Mouse (Mus musculus): ENCODE measurements around the gene Dclk3.

Dclk3 gene

DNA sequence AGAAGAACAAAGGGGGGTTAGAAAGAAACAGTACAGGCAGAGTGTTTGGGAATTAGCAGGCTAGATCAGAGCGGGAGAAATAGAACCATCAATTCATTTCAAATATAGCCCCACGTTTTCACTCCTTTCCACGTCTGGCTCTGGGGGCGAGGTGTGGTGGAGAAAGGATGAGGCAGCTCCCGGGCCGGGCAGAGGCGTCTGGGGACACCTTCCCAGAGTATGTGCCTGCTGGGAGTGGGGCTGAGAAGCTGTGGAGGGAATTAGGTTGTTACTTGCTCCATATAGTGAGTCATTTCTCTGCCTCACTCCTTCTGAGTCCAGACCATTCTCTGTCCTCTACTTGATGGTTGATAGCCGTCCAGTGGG, 938 bp downstream of the Dclk3 start:
- DNase-seq (ENCODE audit: low spot score in 2 of 2) = peak in 1 of 2 experiments; percentile 27

DNA sequence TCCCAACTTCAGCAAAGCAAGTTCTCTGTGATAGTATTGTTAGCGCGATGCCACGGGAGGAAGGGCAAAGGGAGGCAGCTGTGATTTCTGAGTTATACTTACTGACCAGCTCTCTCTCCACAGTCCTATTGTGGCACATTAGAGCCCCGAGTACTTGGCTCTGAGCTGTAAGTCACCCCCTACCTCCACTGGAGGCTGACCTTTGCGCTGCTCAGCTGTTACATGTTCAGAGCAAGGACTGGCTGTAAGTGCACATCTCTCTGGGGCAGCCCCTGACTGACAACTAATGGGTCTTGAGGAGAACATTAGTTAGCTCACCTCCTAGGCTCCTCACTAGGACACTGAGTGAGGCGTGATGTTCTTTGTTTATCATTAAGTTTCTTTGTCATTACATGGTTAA, 1.6 kb downstream of the Dclk3 start:
- DNase-seq (ENCODE audit: low spot score in 2 of 2) = no peak

DNA sequence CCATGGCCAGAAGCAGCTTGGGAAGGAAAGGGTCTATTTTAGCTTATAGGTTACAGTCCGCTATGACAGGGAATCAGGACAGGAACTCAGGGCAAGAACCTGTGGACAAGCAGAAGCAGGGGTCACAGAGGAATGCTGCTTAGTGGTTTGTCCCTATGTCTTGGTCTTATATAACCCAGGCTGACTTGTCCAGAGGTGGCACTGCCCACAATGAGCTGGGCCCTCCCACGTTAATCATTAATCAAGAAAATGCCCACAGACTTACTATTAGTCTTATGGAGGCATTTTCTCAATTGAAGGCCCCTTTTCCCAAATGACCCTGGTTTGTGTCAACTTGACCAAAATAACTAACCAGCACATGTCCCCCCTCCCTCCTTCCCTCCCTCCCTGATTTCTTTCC, 2.3 kb downstream of the Dclk3 start:
- DNase-seq (ENCODE audit: low spot score in 2 of 2) = no peak

DNA sequence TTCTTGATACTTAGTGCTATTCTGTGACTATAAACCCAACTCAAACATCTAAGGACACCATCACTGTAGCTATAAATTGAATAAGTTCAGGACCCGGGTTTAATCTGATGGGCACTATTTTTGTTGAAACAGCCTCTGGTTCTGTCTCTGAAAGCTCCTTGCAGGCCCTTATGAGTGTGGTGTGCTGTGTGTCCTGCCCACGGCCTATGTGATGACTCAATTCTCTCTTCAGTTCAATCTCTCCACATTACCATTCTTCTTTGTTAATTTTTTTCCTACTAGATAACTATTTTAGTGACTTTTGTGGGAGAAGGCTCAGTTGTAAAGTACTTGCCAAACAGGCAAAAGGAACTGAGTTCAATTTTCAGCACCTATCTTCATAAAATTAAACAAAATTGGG, 7.3 kb downstream of the Dclk3 start:
- no peak for DNase-seq (ENCODE audit: low spot score in 2 of 2)

DNA sequence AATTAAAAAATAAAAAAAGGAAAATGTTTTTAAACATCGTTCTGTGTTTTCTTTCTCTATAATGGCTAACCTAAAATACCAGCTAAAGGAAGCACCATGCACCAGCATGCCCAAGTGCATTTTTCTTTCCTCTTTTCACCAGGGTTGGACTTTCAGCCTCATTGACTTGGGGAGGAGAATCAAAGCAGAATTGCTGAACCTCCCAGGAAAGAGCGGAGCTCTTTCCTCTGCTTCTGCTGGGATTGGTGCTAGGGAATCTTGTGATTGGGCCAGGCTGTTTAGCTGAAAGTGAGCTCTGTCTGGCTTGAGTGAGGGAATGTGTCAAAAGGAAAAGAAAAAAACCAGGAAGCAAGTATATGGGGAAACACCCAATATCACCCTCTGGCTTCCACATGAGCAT, 10.1 kb downstream of the Dclk3 start:
- DNase-seq (ENCODE audit: low spot score in 2 of 2) = no peak

DNA sequence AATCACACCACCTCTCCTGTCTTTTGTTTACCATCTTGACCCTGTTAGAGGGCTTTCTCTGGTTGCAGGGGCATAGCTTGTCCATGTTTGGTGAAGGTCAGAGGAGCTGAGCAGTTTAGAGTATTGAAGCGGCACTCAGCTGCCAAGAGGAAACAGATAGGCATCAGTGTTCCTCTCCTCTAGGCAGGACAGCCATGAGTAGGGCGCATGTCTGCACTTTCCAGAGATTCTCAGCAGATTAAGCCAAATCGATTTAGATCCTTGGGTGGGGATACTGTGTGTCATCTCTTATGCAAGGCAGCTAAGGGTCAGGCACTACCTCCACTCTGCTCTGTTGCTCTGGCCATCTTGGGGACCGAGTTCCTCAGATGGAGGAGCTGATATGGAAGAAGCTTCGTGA, 11.0 kb downstream of the Dclk3 start:
- no peak for DNase-seq (ENCODE audit: low spot score in 2 of 2)

DNA sequence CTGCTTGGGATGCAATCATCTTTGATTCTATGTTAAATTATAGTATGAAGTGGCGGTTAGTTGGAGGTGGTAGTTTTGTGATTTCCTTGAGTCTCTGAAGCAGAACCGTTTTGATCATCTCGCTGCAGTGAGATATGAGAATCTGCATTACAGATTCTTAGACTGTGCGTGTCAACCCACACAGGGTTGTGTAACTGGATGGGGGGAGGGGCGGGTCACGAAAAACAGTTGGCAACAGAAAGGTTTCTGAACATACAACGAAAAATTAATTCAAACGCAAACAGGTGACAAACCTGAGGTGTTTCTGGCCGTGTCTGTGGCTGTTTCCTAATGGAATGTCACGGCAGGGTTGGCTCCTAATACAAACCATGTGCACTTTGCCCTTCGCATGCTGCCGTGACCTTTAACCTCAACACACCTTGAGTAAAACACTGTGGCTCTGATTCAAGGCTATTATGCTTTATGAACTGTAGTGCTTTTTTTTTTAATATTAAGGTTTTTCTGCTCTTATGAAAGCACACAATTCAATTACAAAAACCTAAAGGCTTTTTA, 12.0 kb downstream of the Dclk3 start:
- DNase-seq (ENCODE audit: low spot score in 2 of 2) = no peak

DNA sequence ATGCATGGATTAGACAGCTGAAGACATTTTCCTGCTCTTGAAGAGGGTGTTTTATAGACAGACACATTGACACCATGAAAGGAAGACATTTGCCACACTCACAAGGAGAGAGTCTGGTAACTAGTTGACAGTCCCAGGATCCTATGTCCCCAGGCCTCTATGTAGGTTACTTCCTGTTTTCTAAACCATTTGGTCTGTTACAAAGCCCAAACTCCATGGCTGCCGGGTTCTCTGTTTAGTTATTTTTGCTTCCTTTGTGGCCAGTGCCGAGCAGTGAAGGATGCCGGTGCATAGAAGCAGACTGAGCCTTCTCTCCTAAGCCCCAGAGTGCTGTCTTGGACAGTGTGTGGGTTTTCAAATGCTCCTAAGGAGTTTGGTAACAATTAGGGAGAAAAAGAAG, 15.0 kb downstream of the Dclk3 start:
- DNase-seq (ENCODE audit: low spot score in 2 of 2) = no peak

DNA sequence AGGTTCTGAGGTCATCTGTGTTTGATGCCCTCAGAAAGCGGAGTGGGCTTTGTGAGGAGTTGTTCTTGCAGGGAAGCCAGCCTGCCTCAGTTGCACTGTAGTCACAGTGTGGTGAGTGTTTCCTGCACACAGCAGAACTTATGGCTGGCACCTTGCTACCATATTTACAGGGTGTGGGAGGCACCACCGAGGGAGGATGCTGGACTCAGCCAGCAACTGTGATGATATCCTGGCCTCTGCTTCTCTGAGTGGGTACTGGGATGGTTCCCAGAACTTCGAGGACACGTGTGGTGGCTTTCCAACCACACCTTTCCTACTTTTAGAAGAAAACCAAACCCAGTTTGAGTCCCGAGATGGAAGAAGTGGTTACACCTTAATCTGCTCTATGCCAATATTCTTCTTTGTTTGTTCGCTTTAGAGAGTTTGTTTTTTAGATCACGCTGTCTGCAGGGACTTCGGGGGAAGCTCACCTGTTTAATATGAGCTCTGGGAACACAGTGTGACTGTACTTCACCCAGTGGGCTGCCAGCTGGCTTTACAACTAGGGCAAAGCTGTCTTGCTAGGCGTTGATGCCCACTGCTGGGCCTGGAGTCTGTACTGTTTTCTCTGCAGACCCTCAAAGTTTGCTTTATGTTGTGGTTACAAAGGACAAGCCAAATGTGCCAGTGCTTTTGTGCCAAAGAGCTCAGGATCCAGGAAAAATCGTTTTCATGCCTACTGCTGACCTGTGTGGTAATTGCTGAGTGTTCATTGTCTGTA, 18.5 kb downstream of the Dclk3 start:
- no peak for DNase-seq (ENCODE audit: low spot score in 2 of 2)

DNA sequence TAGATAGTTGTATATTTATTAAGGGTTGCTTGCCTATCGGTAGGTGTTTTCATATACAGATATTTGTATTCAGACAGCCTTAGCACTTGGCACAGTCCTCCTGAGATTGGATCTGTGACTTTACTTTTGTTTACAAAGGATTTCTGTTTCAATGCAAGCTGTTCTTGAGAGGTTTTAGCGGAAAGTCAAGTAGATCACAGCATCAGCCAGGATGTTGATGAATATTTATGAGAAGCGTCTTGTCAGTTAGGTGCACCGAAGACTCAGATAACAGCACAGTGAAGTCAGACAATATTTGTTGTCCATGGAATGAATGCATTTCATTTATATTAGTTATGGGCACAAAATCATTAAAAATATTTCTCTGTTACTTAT, 19.0 kb downstream of the Dclk3 start:
- no peak for DNase-seq (ENCODE audit: low spot score in 2 of 2)

DNA sequence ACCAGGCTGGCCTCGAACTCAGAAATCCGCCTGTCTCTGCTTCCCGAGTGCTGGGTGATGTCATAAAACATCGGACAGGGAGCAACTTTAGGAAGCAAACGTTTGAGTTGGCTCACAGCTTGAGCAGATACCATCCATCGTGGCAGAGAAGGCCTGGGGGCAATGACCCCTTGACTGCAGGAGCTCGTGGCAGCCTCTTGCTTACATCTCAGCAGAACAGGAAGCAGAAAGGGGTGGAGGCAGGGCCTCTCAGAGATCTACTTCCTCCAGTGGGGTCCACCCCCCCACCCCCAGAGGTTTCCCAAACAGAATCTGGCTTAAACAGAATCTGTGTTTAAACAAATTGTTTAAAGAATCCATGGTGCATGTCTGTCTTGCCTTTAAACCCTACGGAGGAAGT, 20.6 kb downstream of the Dclk3 start:
- no peak for DNase-seq (ENCODE audit: low spot score in 2 of 2)

DNA sequence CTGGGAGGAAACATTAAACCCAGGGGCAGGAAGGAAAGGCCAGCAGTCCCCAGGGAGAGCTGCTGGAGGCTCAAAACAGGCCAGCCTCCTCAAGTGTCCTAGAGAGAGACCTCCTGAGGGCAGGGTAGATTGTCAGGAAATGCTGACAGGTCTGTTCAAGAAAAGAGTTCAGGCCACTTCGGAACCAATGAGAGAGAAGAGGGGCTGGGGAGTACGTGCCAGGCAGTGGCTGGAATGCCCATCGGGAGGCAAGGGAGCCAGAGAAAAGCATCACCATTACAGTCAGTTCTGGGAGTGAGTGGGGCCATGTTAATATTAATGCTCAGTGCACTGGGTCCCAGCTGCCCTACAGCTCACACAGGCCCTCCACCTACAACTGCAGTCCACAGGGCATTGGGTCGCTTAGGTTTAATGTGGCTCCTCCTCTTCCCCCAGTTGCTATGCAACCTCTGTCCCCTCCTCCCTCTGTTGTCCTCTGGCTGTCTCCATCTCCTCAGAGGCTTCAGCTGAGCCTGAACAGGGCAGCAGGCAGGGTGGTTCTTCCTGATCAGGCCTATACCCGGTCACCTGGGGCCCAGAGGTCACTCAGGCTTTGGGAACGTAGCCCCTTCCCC, 21.4 kb downstream of the Dclk3 start:
- DNase-seq (ENCODE audit: low spot score in 2 of 2) = no peak

DNA sequence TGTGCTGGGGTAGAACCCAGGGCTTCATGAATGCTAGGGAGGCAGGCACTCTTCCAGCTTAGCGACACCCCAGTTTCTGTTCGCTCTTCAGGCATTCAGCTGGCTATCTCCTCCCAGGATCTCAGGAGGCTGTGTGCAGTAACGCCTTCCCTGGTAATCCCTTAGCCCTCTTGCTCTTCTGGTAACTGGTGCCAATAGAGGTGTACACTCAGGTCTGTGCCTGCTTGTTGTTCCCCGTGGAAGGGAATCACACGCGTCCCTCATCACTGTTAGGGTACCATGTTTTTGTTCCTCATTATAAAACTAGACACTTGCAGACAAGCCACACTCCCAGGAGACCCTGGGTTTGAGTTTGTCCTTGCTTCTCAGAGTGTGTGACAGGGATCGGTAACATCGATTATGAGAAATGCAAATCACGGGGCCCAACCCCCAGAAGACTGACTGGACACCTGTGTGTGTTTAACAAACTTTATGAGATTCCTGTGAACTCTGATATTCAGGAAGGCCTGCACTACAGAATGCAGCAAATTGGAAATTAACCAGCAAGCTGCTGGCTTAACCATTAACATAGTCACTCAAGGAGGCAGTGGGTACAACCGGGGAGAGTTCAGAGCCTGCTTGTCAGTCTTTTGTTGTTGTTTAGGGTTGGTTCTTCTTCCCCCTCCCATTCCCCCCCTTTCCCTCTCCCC, 22.7 kb downstream of the Dclk3 start:
- no peak for DNase-seq (ENCODE audit: low spot score in 2 of 2)

DNA sequence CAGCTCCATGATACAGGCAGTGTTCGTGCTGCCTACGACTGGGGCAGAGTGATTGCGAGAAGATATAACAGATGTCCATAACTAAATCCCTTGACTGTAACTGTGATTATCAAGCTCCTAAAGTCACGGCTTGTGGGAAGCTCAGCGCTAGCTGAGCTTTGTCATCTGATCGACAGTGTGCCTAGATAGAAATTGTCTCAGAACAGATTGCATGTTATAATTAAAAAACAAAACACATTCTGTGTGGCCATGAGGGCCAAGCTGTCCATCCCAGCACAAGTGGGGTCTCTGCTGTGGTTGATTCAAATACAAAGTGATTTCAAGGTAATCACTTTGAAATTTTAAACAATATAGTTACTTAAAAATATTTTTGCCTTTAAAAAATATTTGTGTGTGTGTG, 26.8 kb downstream of the Dclk3 start:
- no peak for DNase-seq (ENCODE audit: low spot score in 2 of 2)

DNA sequence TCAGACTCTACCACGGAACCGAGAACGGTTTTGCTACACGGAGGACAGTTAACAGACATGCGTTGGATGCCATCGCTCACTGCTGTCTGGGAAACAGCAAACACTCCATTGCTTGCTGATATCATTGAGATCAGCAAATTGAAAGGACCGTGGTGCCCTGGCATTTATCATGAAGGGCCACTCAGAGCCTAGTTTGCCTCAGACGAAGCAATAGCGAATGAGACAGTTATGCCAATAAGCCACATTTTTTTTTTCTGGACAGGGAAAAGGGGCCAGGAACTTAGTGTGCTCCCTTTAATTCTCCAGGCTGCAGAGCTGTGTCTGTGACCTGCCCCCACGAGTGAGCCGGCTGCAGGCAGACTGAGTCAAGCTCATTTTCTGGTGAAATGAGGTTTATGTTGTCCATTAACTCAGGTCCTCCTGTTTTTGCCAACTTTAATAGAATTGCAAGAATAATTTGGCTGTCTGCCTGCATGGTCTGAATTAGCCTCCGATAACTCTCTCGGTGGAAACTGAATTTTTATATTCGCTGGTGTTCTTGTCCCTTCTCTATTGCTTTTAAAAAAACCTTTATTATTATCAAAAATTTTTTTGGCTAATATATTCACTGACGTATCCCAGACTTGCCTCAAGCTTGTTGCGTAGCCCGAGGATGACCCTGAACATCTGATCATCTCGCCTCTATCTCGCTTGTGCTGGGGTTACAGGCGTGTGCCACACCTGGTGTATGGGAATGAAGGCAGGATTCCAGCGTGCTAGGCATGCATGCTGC, 35.0 kb downstream of the Dclk3 start:
- DNase-seq (ENCODE audit: low spot score in 2 of 2) = no peak

DNA sequence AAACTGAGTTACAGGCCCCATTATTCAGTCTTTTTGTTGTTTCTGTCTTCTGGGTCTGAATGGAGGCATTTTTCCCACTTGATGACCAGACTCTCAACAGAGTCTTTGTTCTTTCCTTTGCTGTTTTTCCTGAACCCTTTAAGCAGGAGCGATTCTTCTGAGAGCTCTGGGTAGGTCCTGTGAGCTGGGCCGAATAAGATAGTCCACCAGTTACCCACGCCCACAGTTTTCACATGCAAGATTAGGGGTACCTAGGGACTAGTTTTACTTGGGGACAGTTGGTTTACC, 35.5 kb downstream of the Dclk3 start:
- DNase-seq (ENCODE audit: low spot score in 2 of 2) = no peak

DNA sequence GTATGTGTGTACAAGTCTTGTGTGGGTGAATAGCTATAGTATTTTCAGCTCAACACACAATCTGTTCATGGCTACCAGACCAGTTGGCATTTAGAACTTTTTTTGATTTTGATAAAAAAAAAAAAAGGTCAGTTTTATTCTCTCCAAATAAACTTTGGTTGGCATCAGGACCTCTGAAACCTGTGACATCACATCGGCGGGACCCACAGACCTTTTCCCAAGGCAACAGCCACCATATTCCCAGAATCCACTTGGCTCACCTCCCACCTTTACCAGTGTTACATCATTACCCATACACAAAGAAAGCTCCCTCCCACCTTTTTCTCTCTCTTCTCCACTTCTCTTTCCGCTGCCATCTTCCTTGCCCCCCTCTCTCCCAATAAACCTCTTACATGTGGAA, 36.4 kb downstream of the Dclk3 start:
- DNase-seq (ENCODE audit: low spot score in 2 of 2) = no peak

DNA sequence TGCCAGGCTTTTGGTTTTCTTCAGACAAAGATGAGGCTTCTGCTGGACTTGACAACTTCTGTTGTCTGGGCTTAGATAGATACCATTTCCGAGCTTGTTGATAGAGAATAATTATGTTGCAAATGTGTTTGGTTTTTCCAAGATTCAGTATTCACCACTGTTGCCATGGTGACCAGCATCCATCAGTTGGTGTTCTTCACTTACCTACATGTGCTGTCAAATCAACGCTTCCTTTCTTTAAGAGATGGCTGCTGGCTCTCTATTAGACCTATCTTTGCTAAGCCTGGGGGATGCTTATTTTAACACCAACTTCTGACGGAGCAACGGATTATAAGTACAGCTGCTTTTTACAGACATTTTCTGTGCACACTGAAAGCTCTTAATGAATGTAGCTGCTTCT, 37.1 kb downstream of the Dclk3 start:
- DNase-seq (ENCODE audit: low spot score in 2 of 2) = no peak

DNA sequence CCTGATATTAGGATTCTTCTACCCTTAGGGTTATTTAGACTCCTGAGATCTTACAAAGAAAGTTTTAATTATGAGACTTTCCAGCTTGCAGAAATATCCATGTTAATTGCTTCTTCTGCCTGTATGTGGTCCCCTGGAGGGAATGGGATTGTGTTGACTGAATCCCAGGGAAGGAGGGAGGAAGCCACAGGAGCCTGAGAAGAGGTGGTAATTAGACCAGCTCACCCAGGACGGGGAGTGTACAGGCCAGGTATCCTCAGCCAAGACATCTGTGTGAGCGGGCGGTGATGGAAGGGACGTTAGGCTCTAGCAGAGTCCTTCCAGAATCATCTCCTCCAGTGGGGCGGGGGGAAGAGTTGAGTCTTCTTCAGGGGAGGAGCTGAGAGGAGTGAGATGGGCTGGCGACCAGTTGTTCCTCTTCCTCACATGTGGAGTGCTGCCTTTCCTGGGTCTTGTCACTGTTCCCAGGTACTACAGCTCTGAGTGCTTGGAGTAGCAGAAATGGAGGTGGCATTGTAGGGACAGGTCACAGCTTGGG, 37.7 kb downstream of the Dclk3 start:
- DNase-seq (ENCODE audit: low spot score in 2 of 2) = no peak

DNA sequence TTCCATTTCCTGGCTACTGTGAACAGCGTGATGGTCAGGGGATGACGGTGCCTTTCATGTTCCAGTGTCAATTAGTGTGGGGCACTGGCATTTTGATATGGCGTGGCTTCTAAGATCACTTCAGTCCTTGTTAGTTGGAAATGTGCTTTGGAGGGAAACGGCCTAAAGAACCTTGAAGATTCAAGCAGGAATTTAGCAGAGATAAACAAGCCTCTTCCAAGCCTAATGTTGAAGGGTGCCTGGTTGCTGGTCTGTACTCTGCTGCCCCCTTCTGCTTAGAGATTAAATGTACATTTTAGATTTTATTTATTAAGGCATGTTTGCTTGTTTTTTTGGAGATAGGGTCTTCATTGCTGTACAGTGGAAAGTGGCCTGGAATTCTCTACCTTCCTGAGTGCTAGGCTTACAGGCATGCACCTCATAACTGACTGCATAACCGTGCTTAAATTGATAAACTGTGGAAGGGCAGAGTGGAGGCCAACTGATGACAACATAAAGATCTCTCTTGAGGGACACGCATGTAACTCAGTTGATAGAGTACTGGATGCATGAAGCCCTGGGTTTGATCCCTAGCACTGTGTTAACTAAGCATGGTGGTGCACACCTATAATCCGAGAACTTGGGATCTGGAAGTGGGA, 40.1 kb downstream of the Dclk3 start:
- DNase-seq (ENCODE audit: low spot score in 2 of 2) = no peak

DNA sequence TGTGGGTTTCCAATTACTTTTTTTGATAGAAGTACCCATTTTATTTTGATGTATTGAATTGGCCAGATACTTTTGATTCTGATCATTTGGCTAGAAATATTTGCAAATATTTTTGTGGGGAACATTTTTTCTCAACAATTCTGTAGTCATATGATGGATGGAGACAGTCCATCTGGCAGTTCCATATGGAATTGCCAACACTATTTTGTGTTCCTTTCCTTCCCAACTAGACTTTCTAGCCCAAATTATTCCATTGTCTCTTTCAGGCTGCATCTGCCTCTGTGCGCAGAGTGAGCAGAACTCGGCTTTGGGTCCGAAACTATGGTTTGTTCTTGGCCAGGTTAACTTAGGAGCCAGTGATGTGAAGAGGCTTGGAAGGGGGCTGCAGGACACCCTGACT, 42.1 kb downstream of the Dclk3 start:
- no peak for DNase-seq (ENCODE audit: low spot score in 2 of 2)
